Mouse (Mus musculus) hindlimb bud, embryonic 11.5 days (tissue): ENCODE data around the gene Gm11639.
"Not testable (repeated sequence)": the region's sequence is repeated elsewhere in the genome, so short reads cannot be mapped to it uniquely, and the experiment has no call there.

Experiments
- DNase-seq: peaks from one replicate; pipeline ENCODE4 v3.0.0-alpha.2; 2012; ENCODE audit warnings: low read depth, low spot score; ENCODE audit errors: extremely low spot score

The Gm11639 gene

DNA sequence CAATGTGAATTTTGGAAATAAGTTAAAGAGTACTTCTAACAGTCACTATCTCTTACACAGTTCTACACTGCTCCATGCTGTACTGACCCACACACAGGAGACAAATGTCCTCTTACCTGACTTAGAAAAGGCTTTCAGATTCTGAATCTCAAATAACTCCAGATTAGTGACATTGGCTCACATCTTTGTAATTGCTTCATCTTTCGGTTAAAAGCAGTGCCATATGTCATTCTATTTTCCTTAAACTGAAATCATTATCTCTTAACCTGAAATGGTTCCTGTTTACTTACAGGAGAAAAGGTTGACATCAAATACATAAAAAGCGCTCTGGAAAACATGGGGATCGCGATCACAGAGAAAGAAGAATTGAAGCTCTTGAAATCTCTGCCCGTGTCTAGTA lies 377.8 kb downstream of the Gm11639 start, which contains the start of gene Efcab3:
Gene Efcab3 (plus strand): TSS at position 301 of the 400 bp plus-strand sequence.
- no peak for DNase-seq

DNA sequence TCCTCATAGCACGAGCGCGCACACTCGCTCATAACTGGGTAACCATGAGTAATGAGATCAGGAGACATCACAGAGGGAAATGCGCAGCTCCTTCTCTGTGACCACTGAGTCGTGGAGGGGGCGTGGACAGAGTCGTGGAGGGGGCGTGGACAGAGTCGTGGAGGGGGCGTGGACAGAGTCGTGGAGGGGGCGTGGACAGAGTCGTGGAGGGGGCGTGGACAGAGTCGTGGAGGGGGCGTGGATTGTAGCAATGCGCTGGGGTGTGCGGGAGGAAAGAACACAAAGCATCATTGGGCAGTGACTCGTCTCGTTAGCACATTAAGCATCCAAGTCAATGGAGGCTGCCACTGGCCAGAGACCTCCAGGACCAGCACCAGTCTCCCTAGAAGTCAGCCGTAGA lies 426.9 kb downstream of the Gm11639 start:
- DNase-seq, result not testable (repeated sequence)

GRCm38 (mm10) chr11:105117814-105118213 lies 432.3 kb downstream of the Gm11639 start:
- DNase-seq, result no peak

- no peak for DNase-seq
These were observed 435.1 kb downstream of the Gm11639 start for GRCm38 (mm10) chr11:105120551-105121061.

GRCm38 (mm10) chr11:105121792-105122191 lies 436.3 kb downstream of the Gm11639 start:
- DNase-seq, result not testable (repeated sequence)

DNA sequence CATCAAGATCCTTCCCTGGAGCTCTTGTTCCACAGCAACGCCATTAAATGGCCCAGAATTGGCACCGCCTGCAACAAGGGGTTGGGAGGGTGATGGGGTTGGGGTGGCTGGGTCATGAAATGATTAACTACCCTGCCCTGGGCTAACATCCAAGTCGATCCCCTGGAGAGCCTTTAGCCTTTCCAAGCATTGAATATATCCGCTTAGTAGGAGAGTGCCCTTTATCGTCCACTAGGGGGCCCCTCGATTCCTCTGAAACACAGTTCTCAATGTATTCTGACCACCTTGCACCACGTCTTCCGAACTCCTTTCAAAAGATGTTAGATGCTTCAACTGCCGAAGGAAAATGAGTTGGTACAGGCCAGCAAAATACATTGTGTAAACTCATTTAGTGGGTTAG lies 438.5 kb downstream of the Gm11639 start:
- peak; percentile 16 for DNase-seq

DNA sequence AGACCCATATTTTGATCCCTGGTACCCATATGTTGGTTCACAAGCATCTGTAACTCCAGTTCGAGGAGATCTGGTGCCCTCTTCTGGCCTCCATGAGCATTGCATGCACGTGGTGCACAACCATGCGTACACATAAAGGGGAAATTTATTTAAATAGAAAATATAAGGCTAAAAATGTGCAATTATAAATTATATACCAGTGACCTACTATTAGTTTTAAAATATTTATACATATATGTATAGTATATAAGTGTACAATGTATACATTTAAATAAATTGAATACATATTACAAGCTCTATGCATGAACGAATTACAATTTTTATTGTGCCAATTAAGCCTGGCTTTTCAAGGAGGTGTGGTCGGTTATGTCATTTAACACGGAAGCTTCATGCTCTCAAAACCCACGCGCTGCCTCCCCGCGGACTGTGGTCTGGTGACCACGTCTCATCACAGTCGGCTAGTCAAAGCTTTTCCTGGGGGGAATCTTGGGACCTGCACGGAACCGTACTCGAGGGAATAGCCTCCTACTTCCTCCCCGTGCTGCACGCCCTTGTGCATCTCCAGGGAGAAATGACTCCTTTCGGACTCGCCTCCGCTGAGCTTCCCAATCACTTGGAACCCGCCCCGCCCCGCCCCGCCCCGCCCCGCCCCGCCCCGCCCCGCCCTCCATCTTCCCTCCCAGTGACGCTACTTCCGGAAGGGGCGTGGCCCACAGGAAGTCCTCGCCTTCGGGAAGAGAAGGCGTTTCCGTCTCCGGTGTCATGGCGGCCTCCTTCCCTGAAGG lies 440.4 kb downstream of the Gm11639 start, which contains the start of gene Mettl2:
Gene Mettl2 (plus strand): TSS at position 691 of the 785 bp plus-strand sequence.
- peak; percentile 60 for DNase-seq

DNA sequence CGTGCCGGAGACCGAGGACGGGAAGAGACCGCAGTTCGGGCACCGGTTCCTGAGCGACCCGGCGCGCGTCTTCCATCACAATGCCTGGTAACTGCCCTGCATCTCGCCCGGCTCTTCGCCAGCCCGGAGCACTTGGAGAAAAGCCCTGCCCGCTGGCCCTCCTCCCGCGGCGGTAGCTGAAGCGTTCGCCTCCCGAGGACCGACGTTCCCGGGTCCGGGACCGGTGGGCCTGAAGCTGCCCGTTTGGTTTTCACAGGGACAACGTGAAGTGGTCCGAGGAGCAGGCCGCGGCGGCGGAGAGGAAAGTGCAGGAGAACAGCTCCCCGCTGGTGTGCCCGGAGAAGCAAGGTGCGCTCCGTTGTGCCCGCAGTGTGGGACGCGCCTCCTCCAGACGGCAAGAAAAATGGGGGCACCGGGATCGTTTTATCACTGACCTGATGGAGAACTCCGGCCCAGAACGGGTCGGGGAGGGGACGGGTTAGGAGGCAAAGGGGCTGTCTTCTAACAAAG lies 441.1 kb downstream of the Gm11639 start:
- DNase-seq, result no peak

- no peak for DNase-seq
These were observed 450.2 kb downstream of the Gm11639 start for GRCm38 (mm10) chr11:105135692-105136091.

GRCm38 (mm10) chr11:105137255-105137654 lies 451.7 kb downstream of the Gm11639 start:
- DNase-seq, result not testable (repeated sequence)

DNA sequence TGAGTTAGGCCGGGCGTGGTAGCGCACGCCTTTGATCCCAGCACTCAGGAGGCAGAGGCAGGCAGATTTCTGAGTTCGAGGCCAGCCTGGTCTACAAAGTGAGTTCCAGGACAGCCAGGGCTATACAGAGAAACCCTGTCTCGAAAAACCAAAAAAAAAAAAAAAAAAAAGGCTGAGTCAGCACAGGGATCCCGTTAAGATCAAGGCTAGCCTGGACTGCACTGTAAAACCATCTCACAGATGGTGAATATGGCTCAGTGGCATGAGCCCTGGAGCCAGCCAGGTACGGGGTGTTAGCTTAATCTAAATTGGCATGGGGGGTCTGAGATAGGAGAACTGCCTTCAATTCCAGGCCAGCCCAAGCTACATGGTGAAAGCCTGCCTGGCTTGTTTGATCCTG lies 455.0 kb downstream of the Gm11639 start:
- not testable (repeated sequence) for DNase-seq

DNA sequence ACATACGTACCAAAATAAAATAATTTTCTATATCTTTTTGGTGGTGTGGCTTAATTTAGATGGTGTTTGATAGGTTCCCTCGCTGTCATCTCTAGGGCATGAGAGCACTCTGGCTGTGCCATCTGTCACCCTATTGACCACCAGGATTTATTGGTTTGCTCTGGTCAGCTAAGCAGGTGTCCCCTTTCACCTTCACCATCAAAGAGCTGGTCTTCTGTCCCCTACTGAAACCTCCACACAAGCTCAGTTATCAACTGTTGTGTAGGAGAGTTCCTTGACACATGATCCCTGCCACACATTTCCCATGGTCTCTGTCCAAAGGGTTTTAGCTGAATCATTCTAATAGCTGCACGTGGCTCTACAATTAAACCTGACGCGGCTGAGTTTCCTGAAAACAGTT lies 455.6 kb downstream of the Gm11639 start:
- DNase-seq, result no peak

DNA sequence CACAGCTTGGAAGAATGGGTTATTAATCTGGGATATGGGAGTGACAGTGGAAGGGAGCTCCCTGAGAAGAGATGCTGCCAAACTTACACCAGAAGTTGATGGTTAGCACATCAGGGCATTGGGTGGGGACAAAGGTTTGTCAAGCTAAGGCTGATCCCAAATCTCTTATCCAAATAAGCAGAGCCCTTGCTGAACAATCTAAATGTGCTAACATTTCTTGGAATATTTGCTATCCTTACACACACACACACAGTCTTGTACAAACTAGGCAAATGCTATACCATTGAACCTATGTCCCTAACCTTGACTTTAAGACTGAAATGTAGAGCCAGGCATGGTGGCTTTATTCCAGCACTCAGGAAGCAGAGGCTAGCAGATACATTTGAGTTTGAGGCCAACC lies 458.1 kb downstream of the Gm11639 start:
- DNase-seq, result no peak

DNA sequence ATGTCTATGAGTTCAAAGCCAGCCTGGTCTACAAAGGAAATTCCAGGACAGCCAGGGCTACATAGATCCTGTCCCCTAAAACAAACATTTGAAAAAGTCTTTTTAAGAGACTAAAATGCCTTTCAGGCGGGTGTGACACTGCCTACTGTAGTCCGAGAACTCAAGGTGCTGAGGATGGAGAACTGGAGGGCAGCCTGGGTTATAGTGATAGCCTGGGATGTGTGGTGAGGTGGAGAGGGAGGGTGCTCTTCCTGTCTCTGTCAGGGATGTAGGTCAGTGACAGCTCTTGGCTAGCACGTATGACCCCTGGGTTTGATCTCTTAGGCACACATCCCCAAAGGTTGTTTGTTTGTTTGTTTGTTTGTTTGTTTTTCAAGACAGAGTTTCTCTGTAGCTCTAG lies 458.6 kb downstream of the Gm11639 start:
- DNase-seq, result no peak

- no peak for DNase-seq
These were observed 459.2 kb downstream of the Gm11639 start for GRCm38 (mm10) chr11:105144508-105145210.

DNA sequence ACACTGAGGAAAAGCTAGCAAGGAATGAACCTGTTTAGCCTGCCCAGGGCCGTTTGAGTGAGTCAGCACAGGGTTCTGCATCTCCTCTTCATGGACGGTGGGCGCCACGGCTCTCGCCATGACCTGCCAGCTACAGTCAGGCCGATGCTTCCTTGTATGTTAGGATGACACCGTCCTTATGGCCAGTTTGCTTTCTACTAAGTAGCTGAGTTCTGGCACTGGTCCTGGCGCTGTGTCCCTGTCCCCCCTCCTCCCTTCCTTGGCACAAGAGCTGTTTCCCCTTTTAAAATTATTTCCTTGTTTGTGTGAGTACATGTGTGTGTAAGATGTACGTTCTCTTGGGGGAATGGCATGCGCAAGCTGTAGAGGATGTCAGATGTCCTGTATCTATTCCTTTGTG lies 459.7 kb downstream of the Gm11639 start:
- no peak for DNase-seq

DNA sequence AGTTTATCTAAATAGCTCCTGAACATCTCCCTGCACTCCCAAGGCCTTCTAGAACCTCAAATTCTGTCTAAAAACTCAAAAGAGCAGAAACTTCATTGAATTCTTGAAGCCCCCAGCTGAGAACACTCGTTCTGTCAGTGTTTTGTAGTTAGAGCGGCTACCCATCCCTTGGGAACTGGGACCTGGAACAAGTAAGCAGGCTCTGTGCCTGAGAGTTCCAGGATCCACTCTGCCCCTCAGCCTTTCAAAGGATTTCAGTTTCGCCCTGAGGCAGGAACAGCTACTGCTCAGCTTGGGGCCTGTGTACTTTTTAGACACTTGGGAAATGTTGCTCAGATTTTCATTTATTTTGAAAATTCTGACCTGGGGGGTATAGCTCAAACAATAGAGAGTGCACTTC lies 461.1 kb downstream of the Gm11639 start, which contains the start of gene Gm10842:
Gene Gm10842 (plus strand): TSS at position 301 of the 400 bp plus-strand sequence.
- no peak for DNase-seq

- DNase-seq, result no peak
These were observed 463.8 kb downstream of the Gm11639 start for GRCm38 (mm10) chr11:105149353-105149752.

- DNase-seq, result no peak
These were observed 464.3 kb downstream of the Gm11639 start for GRCm38 (mm10) chr11:105149766-105150165.

- DNase-seq, result no peak
These were observed 465.2 kb downstream of the Gm11639 start for GRCm38 (mm10) chr11:105150691-105151090.

DNA sequence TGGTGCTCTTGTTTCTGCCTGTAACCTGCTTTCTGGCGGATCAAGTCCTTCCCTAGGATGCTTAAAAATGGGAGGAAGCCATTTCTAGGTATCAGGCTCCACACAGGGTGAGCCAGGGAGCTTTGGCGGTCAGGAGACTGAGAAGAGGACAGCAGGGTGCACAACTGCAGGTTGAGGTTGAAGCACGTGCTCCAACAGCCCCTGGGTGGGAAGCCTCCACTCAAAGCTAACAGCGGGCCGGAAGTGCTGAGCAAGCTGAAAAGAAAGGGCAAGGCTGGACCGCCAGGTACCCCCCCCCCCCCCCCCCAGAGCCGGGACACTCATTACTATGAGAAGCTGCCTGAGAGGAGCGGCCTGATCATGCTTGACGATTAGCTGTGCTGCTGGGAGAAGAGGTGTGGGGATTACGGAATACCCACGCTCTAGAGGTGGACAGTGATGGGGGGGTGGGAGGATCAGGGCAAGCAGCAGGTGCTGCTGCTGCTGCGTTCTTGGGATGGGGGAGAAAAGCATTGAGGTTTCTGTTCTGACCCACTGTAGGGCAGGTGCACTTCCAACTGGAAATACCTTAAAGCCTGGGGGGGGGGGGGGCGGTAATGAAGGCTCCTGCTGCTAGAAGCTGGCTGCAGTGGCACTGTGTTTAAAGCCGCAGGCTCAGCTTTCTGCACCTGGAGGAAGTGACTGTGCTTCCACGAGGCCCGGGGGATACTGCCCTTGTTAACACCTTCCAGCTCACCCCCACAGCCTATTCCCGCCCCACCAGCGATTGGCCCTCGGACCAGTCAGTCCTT lies 465.9 kb downstream of the Gm11639 start:
- DNase-seq, result no peak
